Comparison of ENCODE assay signal across 23 mouse cellular contexts in the genomic region with DNA sequence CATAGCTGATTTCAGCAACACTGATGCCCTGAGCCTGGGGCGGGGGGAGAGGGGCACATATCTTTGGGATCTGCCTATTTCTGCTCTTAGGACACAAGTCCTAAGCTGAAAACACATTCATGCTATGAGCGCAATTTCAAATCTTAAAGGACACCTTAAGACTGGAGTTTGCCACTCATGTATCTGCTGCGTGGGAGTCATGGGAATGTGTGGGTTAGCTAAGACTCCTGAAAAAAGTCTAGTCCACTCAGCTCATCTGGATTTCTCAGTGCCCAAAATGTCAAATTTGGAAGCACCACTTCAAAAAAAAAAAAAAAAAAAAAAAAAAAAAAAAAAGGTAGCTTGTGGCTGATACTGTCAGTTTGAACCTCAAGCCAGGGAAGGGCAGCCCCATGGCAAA.
DNase-seq lines count a peak whose midpoint lies in the region; ATAC-seq and TF ChIP-seq lines count a peak whose summit lies in the region.
"Had no signal": no experiment of that assay in that cellular context is flagged by ENCODE, and none has a peak within 500 bp of the region (broad histone marks: within the 10 kb centered on the region; RNA-seq: fewer than 3 reads in every experiment).

No protein-coding gene starts in this region.

- H3K36me3 ChIP-seq in neural tube, embryonic 13.5 days, result no peaks in the 10 kb centered on the region
- H3K36me3 ChIP-seq in neural tube, embryonic 15.5 days, result no peaks in the 10 kb centered on the region
- H3K36me3 ChIP-seq in thymus, adult 2 months (ENCODE audit: control insufficient read depth, insufficient read depth, low read length), result no peaks in the 10 kb centered on the region
- H3K36me3 ChIP-seq: G1E; liver, embryonic 12.5 days had no signal

- TF ChIP-seq POLR2A in thymus, adult 2 months (IDR thresholded peaks at IDR 0.05; ENCODE audit: control insufficient read depth, extremely low read depth, insufficient read depth, low read length, poor library complexity), result no peak

- no peak overlapping the region for H3K4me3 ChIP-seq in neural tube, embryonic 13.5 days
- H3K4me3 ChIP-seq in neural tube, embryonic 15.5 days (replicated peaks), result no peak overlapping the region
- H3K4me3 ChIP-seq in thymus, adult 2 months (ENCODE audit: control insufficient read depth, insufficient read depth, low read length), result no peak overlapping the region
- H3K4me3 ChIP-seq: forebrain, embryonic 13.5 days; liver, embryonic 12.5 days; megakaryocyte, embryonic 14.5 days had no signal

- H3K4me1 ChIP-seq in neural tube, embryonic 13.5 days (replicated peaks), result peaks cover 67% of the 10 kb centered on the region
- peaks cover 53% of the 10 kb centered on the region for H3K4me1 ChIP-seq in neural tube, embryonic 15.5 days
- no peaks in the 10 kb centered on the region; the same call in 1 of the 2 replicates for H3K4me1 ChIP-seq in thymus, adult 2 months (replicated peaks; ENCODE audit: control insufficient read depth, insufficient read depth, low read length)
- H3K4me1 ChIP-seq: liver, embryonic 12.5 days had no signal

- no peak overlapping the region for H3K4me2 ChIP-seq in neural tube, embryonic 13.5 days
- no peak overlapping the region for H3K4me2 ChIP-seq in neural tube, embryonic 15.5 days
- H3K4me2 ChIP-seq: forebrain, embryonic 13.5 days; liver, embryonic 12.5 days had no signal

- WGBS in neural tube, embryonic 13.5 days, result 93% methylated on average over 3 of the region's 3 CpGs
- 88% methylated on average over 3 of the region's 3 CpGs for WGBS in neural tube, embryonic 15.5 days
- 96% methylated on average over 3 of the region's 3 CpGs for WGBS in thymus, adult 2 months

- H3K27ac ChIP-seq in neural tube, embryonic 13.5 days (replicated peaks), result peak overlapping the region; percentile 54; the same call in 1 of the 2 replicates
- H3K27ac ChIP-seq in neural tube, embryonic 15.5 days (replicated peaks), result no peak overlapping the region
- H3K27ac ChIP-seq in thymus, adult 2 months (ENCODE audit: control insufficient read depth, insufficient read depth, low read length), result no peak overlapping the region
- H3K27ac ChIP-seq: forebrain, embryonic 13.5 days; liver, embryonic 12.5 days had no signal

- H3K9me3 ChIP-seq in neural tube, embryonic 13.5 days, result no peaks in the 10 kb centered on the region
- no peaks in the 10 kb centered on the region for H3K9me3 ChIP-seq in neural tube, embryonic 15.5 days (replicated peaks)
- H3K9me3 ChIP-seq: forebrain, embryonic 13.5 days; G1E; liver, embryonic 12.5 days; megakaryocyte, embryonic 14.5 days had no signal

- no peak for ATAC-seq in neural tube, embryonic 13.5 days (ENCODE audit: low read depth)
- ATAC-seq in neural tube, embryonic 15.5 days (ENCODE audit: low FRiP score), result no peak
- ATAC-seq: forebrain, embryonic 13.5 days; inflammation-experienced regulatory T-cells, adult 6 months; liver, embryonic 12.5 days; liver, postnatal 0 days had no signal

- peak; percentile 24 to 60 for DNase-seq in frontal cortex, adult 2 months (ENCODE audit: extremely low spot score in 1 of 2, low spot score in 1 of 2)
- DNase-seq in frontal cortex, postnatal 14 days (ENCODE audit: low spot score in 2 of 2), result no peak
- DNase-seq in left cerebral cortex, adult 18-20 months (ENCODE audit: low spot score in 2 of 2), result peak; percentile 33 to 52
- DNase-seq in left cerebral cortex, postnatal 4 days, result no peak
- no peak for DNase-seq in thymus, adult 2 months
- DNase-seq: adrenal gland, adult 8-10 months; cerebellum, adult 11 months; gastrocnemius, postnatal 10 days; kidney, adult 11 months; kidney, postnatal 14 days; layer of hippocampus, adult 9-11 months; liver, postnatal 0 days; retina, postnatal 1 day; spleen, adult 18-20 months; thymus, adult 18-20 months; thymus, postnatal 4 days had no signal

- no peaks in the 10 kb centered on the region for H3K27me3 ChIP-seq in neural tube, embryonic 13.5 days
- no peaks in the 10 kb centered on the region for H3K27me3 ChIP-seq in neural tube, embryonic 15.5 days (replicated peaks)
- H3K27me3 ChIP-seq in thymus, adult 2 months (ENCODE audit: control insufficient read depth, insufficient read depth, low read length), result no peaks in the 10 kb centered on the region
- H3K27me3 ChIP-seq: forebrain, embryonic 13.5 days had no signal

- no peak for TF ChIP-seq CTCF in thymus, adult 2 months (IDR thresholded peaks at IDR 0.05; ENCODE audit: borderline replicate concordance, control insufficient read depth, extremely low read depth, insufficient read depth, low read length, poor library complexity)

- intact Hi-C loops in left cerebral cortex, postnatal 4 days (cut with DNase I), result no loop called here

- no peak overlapping the region for H3K9ac ChIP-seq in neural tube, embryonic 13.5 days
- H3K9ac ChIP-seq in neural tube, embryonic 15.5 days (replicated peaks), result no peak overlapping the region
- H3K9ac ChIP-seq: forebrain, embryonic 13.5 days; liver, embryonic 12.5 days; liver, postnatal 0 days had no signal

Comparison
In these comparisons a context has a peak if more than half of its experiments do, and no peak if none do; other contexts are left out.
1. DNase-seq: peak in frontal cortex, adult 2 months (2 of 2) and left cerebral cortex, adult 18-20 months (2 of 2); none in frontal cortex, postnatal 14 days (0 of 2), left cerebral cortex, postnatal 4 days (single experiment) and thymus, adult 2 months (single experiment).